Mouse (Mus musculus) kidney, postnatal 4 days (tissue): ENCODE measurements around the gene Slc37a3.

Experiments
- DNase-seq, 2 experiments: peaks; one replicate each; pipeline ENCODE4 v3.0.0; 2021; ENCODE audit warnings: mixed read lengths in 2 of 2

Gene Slc37a3

DNA sequence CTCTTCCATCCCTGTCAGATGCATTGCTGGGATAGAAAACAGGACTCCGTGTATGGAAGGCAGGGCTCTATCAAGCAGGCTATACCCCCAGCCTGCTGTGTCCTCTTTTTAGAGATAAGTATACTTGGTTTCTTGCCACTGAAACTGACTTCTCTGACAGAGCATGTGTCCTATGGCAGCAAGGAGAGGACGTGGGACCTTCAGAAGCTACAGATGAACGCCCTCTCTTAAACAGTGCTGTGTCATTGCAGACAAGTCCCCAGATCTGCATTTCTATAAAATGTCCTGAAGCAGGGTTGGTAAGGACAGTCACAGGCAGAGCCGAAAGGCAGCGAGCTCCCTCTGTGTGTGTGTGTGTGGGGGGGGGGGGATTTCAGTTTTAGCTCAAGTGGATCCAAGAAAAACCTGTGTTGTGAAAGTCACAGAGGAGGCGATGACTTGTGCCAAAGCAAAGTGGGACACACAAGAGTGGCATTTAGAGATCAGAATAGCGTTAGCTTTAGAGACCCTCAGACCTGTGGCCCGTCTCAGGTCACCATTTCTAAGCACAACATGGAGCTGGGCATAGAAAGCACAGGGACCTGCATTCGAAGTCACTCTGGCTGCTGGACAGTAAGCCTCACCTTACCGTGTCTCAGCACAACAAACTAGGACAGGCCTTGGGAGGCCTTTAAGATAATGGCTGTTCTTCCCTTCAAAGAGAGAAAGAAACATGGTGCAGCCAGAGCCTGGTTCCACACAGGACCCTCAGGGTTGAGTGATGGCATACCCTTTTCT is 59.4 kb downstream of the Slc37a3 start:
- DNase-seq: no peak

DNA sequence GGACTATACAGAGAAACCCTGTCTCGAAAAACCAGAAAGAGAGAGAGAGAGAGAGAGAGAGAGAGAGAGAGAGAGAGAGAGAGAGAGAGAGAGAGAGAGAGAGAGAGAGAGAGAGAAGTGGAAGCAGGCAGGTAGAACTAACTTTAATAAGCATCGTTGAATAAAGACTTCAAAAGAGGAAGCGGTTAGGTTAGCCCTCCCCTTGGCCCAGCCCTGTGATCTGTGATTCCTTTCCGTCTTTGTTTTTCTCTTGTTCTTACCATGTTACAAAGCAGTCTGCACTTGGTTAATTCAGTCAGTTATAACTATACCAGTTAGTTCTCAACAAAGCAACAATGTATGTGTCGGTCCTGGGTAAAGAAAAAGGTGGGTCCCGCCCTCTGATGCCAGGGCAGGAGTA is 61.4 kb downstream of the Slc37a3 start:
- no peak for DNase-seq

DNA sequence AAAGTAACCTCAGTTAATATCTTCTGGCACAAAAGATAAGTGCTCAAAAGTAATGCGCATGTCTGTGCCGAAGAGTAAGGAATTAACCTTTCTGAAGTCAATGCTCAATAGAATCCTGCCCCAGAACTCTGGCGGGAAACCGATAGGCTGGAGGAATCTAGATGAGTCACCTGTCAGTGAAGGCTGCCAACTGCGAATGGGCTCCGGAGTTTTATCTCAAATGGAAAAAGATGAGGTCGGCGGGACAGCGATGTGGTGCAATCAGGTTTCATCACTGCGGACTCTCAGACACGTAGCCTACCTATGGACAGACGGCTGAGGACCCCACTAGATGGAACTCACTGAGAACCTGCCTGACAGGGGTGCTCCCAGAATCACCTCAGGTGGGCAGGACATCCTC is 63.0 kb downstream of the Slc37a3 start:
- DNase-seq: no peak

DNA sequence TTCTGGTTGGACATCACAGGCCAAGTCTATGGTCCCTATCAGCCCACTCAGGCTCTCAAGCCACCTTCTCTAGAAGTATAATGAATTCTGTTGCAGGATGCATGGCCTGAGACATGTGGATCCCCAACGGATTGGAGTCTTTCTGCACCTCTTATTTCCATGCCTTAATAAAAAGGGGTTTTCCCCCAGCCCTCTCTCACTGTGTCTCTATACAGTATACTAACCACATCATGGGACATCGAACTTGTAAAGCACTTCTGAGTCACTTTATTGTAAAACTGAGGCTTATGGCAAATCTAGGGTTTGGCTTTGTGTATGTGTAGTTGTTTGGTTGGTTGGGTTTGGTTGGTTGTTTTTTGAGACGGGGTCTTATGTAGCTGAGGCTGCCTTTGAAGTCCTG is 65.7 kb downstream of the Slc37a3 start:
- no peak for DNase-seq

DNA sequence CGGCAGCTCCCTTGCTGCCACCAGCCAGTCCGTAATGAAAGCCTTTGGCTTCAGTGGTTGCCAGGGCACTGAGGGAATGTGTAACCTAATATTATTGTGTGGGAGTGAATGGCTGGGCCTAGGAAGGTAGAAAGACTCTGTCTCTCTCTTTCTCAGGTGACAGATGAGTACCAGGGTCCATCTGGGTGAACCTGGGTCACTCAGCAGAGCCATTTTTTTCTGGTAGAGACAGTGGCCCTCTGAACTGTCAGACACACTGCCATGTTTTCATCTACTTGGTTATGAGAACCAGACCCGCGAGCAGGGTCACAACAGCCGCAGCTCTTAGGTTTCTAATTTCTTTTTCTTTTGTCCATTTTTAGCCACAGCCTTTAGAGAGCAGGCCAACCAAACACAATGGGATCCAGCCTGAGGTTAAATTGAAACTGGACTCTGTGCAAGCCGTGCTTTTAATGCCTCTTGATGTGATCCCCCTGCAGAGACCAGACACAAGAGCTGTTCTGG is 73.1 kb downstream of the Slc37a3 start:
- peak; percentile 15 to 50 for DNase-seq

DNA sequence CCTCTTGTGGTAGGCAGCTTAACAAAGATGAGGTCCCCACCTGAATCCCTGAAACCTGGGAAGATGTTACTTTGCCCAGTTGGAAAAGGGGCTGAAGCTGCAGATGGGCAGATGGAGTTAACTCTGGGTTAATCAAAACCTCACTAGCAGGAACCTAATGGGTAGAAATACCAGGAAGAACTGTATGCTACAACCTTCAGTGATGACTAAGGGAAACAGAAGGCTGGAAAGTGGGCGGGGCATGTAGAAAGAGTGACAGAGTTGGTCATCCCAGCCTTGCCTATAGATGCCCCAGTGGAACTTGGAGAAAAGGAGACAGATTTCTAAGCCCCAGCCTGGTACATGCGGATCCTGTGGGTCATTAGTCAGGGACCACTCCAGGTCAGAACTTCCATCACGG is 76.0 kb downstream of the Slc37a3 start:
- DNase-seq: peak in 1 of 2 experiments; percentile 41

DNA sequence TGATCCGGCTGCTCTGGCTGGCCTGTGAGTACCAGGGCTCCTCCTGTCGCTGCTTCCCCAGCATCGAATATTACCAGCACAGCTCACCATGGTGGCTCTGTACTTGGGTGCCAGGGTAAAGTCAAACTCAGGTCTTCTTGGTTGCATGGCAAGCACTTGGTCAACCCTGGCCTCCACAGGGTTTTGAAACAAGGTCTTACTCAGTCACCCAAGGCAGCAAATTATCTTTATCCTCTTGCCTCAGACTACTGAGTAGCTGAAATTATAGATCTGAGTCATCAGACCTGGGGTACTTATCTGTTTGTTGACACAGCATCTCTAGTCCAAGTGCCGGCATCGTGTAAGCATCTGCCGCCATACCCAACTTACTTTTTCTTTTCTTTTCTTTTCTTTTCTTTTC is 80.4 kb downstream of the Slc37a3 start:
- no peak for DNase-seq

DNA sequence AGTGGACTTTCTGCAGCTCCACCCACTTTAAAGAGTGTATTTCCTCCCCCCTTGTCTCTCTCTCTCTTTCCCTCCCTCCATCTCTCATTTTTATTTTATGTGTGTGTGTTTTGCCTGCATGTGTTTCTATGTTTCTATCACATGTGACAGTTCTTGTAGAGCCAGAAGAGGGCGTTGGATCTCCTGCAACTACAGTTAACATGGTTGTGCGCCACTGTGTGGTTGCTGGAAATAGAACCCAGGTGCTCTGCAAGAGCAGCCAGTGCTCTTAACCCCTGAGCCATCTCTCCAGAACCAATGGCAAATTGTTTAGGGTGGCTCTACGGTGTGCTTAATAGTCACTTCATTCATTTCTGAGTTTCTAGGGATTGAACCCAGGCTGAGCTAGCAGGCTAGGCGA is 81.0 kb downstream of the Slc37a3 start:
- DNase-seq: peak in 1 of 2 experiments; percentile 20

DNA sequence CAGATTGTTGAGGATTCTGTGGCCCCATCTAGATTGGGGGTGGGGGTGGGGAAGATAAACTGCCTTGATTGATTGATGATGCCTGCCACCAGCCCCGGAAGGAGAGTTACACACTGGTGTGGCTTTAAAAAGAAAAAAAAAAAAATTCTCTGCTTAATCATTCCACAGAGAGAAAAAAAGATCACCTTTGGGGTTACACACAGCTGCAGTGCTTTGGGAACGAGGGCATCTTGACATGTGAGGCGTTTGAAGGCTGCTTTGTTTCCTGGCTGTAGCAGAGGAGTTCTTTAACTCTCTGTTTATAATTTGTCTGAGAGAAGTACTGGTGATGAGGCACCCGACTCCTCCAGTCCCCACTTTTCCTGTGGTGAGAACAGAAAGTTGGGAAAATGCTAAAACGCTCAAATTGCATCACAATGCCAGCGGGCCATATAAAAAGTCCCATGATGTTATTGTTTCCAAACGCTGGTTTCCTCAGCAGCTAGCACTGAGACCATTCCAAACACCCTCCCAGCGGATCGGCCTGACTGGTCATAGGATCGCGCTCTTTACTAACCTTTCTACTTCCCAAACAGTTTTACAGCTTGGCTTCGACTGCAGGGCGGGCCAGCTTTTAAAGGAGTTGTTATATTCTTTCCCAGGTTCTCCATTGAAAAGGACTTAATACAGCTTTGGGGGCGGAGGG is 81.6 kb downstream of the Slc37a3 start:
- peak; percentile 35 to 58 for DNase-seq

DNA sequence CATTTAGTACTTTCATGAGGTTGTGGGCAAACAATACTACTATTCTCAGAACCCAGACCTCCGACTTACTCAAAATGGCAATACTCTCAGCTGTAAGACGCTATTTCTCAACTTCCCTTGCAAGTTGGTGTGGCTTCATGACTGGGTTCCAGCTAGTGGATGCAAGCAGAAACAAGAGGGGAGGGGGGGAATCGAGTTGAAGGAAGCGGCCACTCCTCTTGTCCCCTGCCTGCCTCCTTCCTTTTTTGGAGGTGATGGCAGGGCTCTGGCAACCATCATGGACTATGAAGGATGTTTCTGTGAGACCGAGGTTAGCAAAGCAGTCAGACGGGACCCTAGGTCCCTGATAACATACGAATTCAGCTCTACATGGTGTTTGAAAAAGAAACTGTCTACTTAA is 87.8 kb downstream of the Slc37a3 start:
- no peak for DNase-seq

DNA sequence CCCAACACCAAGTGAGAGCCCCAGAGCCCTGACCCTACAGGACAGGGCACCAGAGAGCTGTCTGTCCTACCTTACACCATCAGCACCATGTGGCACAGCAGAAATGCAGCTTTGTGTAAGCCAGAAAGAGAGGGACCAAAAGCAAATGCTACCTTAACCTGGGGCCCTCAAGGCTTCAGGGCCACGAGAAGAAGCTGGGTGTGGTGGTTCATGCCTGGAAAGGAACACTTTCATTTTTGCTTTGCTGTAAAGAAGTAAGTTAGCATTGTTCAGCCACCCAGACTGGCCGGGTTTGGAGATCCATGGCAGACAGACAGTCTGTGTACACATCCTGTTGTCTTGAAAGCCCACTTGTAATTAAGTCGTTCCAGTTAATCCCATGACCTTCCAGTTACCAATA is 89.7 kb downstream of the Slc37a3 start:
- DNase-seq: no peak

DNA sequence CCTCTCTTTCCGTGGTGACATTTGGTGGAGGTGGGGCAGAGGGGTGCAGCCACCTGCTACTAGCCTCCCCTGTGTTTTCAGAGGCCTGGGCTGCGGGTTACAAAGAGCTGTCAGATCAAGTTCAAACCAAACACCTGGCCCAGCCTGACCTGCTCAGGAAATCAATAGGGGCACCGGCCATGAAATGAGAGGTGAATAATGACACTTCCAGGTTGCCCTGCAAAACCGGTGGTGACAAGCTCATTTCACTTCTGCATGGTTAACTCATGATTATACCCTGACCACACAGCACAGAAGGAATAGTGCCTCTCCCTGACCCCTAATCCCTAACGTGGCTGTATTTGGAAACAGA is 90.8 kb downstream of the Slc37a3 start:
- DNase-seq: peak in 1 of 2 experiments; percentile 39

DNA sequence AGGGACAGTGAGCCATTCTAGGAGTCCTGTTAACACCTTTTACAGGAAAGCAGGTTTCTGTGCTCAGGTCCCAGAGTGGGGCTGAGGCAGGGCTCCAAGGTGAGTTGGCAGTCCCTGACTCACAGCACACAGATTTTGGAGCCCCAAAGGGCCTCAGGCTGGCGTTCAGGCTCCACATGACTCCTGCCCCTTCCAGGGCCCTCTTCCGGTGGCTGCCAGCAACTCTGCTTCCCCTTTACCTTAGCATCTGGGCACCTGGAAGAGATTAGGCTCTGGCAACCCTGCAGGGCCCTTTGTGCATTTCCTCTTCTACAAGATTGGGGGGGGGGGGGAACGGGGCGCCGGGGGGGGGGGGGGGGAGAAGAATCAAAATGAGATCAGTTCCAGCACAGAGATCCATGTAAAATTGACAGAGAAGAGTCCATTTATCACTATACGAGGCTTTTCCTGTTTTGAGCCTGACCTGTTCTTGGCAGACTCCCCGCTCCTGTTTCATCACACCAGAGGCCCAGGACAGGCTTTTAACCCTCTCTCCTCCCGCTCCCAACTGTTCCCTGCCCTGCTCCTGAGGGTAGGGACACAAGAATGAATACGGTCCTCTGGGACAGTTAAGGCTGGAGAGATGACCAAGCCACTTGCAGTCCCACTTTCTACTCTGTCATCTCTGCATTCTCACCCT is 91.3 kb downstream of the Slc37a3 start:
- DNase-seq: peak; percentile 14 to 35

DNA sequence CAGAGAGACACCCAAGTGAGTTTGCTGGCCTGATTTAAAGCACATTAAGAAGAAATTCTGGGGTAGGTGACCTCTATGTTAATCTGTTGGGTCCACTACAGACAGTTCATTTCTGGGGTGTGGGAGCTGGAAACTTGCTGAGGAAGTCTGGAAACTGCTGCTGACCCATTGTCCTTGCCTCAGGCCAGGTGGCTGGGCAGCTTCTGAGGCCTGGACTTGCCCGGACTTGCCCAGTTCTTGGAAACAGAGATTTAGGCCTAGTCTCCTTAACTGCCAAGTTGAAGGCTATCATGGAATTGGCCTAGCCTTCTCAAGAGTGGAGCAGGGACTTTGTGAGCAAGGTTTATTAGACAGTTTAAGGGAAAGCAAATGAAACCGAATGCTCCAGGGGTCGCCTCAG is 92.6 kb downstream of the Slc37a3 start:
- DNase-seq: peak in 1 of 2 experiments; percentile 14
